Mouse (Mus musculus): ENCODE data around the gene Zbtb6. TPM values are rescaled to one million over a fixed set of nuclear protein-coding genes. Genes with fewer than 3 reads are reported as not detected.

Zbtb6 gene
- 7.9 and 8.7 TPM in 2 replicates for polyA plus RNA-seq (2016; fragmentation: Nextera tagmentation; extraction: Ambion mirVana)

- H3K4me1 ChIP-seq (replicated peaks) = peaks cover 7% of the 10 kb centered on the region
- H3K27me3 ChIP-seq = no peaks in the 10 kb centered on the region
- peak within 1 kb of the TSS; percentile 74 for H3K4me2 ChIP-seq
- peak within 1 kb of the TSS; percentile 84 for H3K9ac ChIP-seq (replicated peaks)
- peaks cover 7% of the 10 kb centered on the region for H3K36me3 ChIP-seq
- H3K27ac ChIP-seq = peak within 1 kb of the TSS; percentile 91
- peak within 1 kb of the TSS; percentile 64 for H3K4me3 ChIP-seq (replicated peaks)
- ATAC-seq (ENCODE audit: insufficient number of reproducible peaks, insufficient read depth, low FRiP score, low TSS enrichment, low read depth) = peak; percentile 97
- under 1% methylated on average over 51 of the region's 51 CpGs for WGBS
- no peaks in the 10 kb centered on the region for H3K9me3 ChIP-seq
These were observed at the start of gene Zbtb6, which contains the start of the genes Zbtb26 and Rabgap1 for GRCm38 (mm10) chr2:37442611-37443591. Gene Zbtb6 (minus strand): TSS chr2:37443171. Gene Zbtb26 (minus strand): TSS chr2:37443135. Gene Rabgap1 (plus strand): TSS chr2:37443279.

- peaks cover 72% of the 10 kb centered on the region for H3K36me3 ChIP-seq
These were observed 46.0 kb upstream of the Zbtb6 start for GRCm38 (mm10) chr2:37488956-37489355.

GRCm38 (mm10) chr2:37486408-37486807 is 43.4 kb upstream of the Zbtb6 start:
- Histone ChIP-seq H3K4me1 (replicated peaks) (no peaks in the 10 kb centered on the region), H3K27ac (no peak overlapping the region), H3K36me3 (peaks cover 67% of the 10 kb centered on the region), H3K4me3 (replicated peaks) (no peak overlapping the region), H3K27me3 (no peaks in the 10 kb centered on the region), H3K9ac (replicated peaks) (no peak overlapping the region), H3K9me3 (no peaks in the 10 kb centered on the region), H3K4me2 (no peak overlapping the region)
- ATAC-seq (ENCODE audit: insufficient number of reproducible peaks, insufficient read depth, low FRiP score, low TSS enrichment, low read depth) = no peak

More at GRCm38 (mm10) chr2:37488956-37489355, 46.0 kb upstream of the Zbtb6 start:
- Histone ChIP-seq H3K9ac (replicated peaks) (no peak overlapping the region), H3K4me2 (no peak overlapping the region), H3K9me3 (no peaks in the 10 kb centered on the region), H3K4me3 (replicated peaks) (no peak overlapping the region), H3K4me1 (replicated peaks) (no peaks in the 10 kb centered on the region), H3K27ac (no peak overlapping the region), H3K27me3 (no peaks in the 10 kb centered on the region)
- 96% methylated on average over 2 of the region's 2 CpGs for WGBS
- no peak for ATAC-seq (ENCODE audit: insufficient number of reproducible peaks, insufficient read depth, low FRiP score, low TSS enrichment, low read depth)

GRCm38 (mm10) chr2:37485370-37485769 is 42.4 kb upstream of the Zbtb6 start:
- H3K36me3 ChIP-seq = peaks cover 66% of the 10 kb centered on the region
- no peak for ATAC-seq (ENCODE audit: insufficient number of reproducible peaks, insufficient read depth, low FRiP score, low TSS enrichment, low read depth)

GRCm38 (mm10) chr2:37484165-37484564 is 41.2 kb upstream of the Zbtb6 start:
- Histone ChIP-seq H3K4me1 (replicated peaks) (no peaks in the 10 kb centered on the region), H3K27ac (no peak overlapping the region), H3K36me3 (peaks cover 57% of the 10 kb centered on the region), H3K9me3 (no peaks in the 10 kb centered on the region), H3K9ac (replicated peaks) (no peak overlapping the region), H3K4me2 (no peak overlapping the region), H3K4me3 (replicated peaks) (no peak overlapping the region), H3K27me3 (no peaks in the 10 kb centered on the region)
- WGBS = 95% methylated on average over 2 of the region's 2 CpGs
- ATAC-seq (ENCODE audit: insufficient number of reproducible peaks, insufficient read depth, low FRiP score, low TSS enrichment, low read depth) = no peak

More at GRCm38 (mm10) chr2:37485370-37485769, 42.4 kb upstream of the Zbtb6 start:
- WGBS = 79% methylated on average over 1 of the region's 1 CpGs
- no peaks in the 10 kb centered on the region for H3K9me3 ChIP-seq
- H3K4me2 ChIP-seq = no peak overlapping the region
- H3K27me3 ChIP-seq = no peaks in the 10 kb centered on the region
- no peak overlapping the region for H3K27ac ChIP-seq
- H3K9ac ChIP-seq (replicated peaks) = no peak overlapping the region
- H3K4me3 ChIP-seq (replicated peaks) = no peak overlapping the region
- no peaks in the 10 kb centered on the region for H3K4me1 ChIP-seq (replicated peaks)

- no peak for ATAC-seq (ENCODE audit: insufficient number of reproducible peaks, insufficient read depth, low FRiP score, low TSS enrichment, low read depth)
- Histone ChIP-seq H3K9me3 (no peaks in the 10 kb centered on the region), H3K27me3 (no peaks in the 10 kb centered on the region), H3K27ac (no peak overlapping the region), H3K9ac (replicated peaks) (no peak overlapping the region), H3K36me3 (peaks cover 74% of the 10 kb centered on the region), H3K4me3 (replicated peaks) (no peak overlapping the region), H3K4me2 (no peak overlapping the region), H3K4me1 (replicated peaks) (no peaks in the 10 kb centered on the region)
- 91% methylated on average over 2 of the region's 2 CpGs for WGBS
These were observed 37.1 kb upstream of the Zbtb6 start for GRCm38 (mm10) chr2:37480039-37480438.

GRCm38 (mm10) chr2:37479559-37479958 is 36.6 kb upstream of the Zbtb6 start:
- no peaks in the 10 kb centered on the region for H3K4me1 ChIP-seq (replicated peaks)
- no peaks in the 10 kb centered on the region for H3K27me3 ChIP-seq
- H3K36me3 ChIP-seq = peaks cover 72% of the 10 kb centered on the region
- H3K9ac ChIP-seq (replicated peaks) = no peak overlapping the region
- H3K4me3 ChIP-seq (replicated peaks) = no peak overlapping the region
- H3K9me3 ChIP-seq = no peaks in the 10 kb centered on the region
- no peak for ATAC-seq (ENCODE audit: insufficient number of reproducible peaks, insufficient read depth, low FRiP score, low TSS enrichment, low read depth)
- no peak overlapping the region for H3K4me2 ChIP-seq
- H3K27ac ChIP-seq = no peak overlapping the region

- H3K4me2 ChIP-seq = no peak overlapping the region
- no peaks in the 10 kb centered on the region for H3K27me3 ChIP-seq
- H3K27ac ChIP-seq = no peak overlapping the region
- no peaks in the 10 kb centered on the region for H3K4me1 ChIP-seq (replicated peaks)
- no peaks in the 10 kb centered on the region for H3K9me3 ChIP-seq
- H3K36me3 ChIP-seq = peaks cover 19% of the 10 kb centered on the region
- no peak for ATAC-seq (ENCODE audit: insufficient number of reproducible peaks, insufficient read depth, low FRiP score, low TSS enrichment, low read depth)
- 96% methylated on average over 4 of the region's 4 CpGs for WGBS
- no peak overlapping the region for H3K9ac ChIP-seq (replicated peaks)
- H3K4me3 ChIP-seq (replicated peaks) = no peak overlapping the region
These were observed 23.3 kb upstream of the Zbtb6 start for GRCm38 (mm10) chr2:37466266-37466665.

GRCm38 (mm10) chr2:37460707-37461106 is 17.7 kb upstream of the Zbtb6 start:
- ATAC-seq (ENCODE audit: insufficient number of reproducible peaks, insufficient read depth, low FRiP score, low TSS enrichment, low read depth) = no peak
- Histone ChIP-seq H3K4me3 (replicated peaks) (no peak overlapping the region), H3K4me2 (no peak overlapping the region), H3K9me3 (no peaks in the 10 kb centered on the region), H3K36me3 (no peaks in the 10 kb centered on the region; the same call in 1 of the 2 replicates), H3K9ac (replicated peaks) (no peak overlapping the region), H3K4me1 (replicated peaks) (no peaks in the 10 kb centered on the region), H3K27ac (no peak overlapping the region), H3K27me3 (no peaks in the 10 kb centered on the region)
- 94% methylated on average over 4 of the region's 4 CpGs for WGBS

- WGBS = under 1% methylated on average over 24 of the region's 24 CpGs
- peak; percentile 87 for ATAC-seq (ENCODE audit: insufficient number of reproducible peaks, insufficient read depth, low FRiP score, low TSS enrichment, low read depth)
- H3K27ac ChIP-seq = peak overlapping the region; percentile 82
- H3K9ac ChIP-seq (replicated peaks) = peak overlapping the region; percentile 90
- H3K4me1 ChIP-seq (replicated peaks) = peaks cover 7% of the 10 kb centered on the region
- peak overlapping the region; percentile 84 for H3K4me2 ChIP-seq
- peaks cover 4% of the 10 kb centered on the region; the same call in 1 of the 2 replicates for H3K36me3 ChIP-seq
- H3K4me3 ChIP-seq (replicated peaks) = peak overlapping the region; percentile 88
- no peaks in the 10 kb centered on the region for H3K27me3 ChIP-seq
- no peaks in the 10 kb centered on the region for H3K9me3 ChIP-seq
These were observed 9.4 kb upstream of the Zbtb6 start for GRCm38 (mm10) chr2:37452376-37452760.

GRCm38 (mm10) chr2:37451667-37452375 is 8.8 kb upstream of the Zbtb6 start:
- peak overlapping the region; percentile 84 for H3K4me2 ChIP-seq
- H3K9me3 ChIP-seq = no peaks in the 10 kb centered on the region
- peaks cover 7% of the 10 kb centered on the region; the same call in 1 of the 2 replicates for H3K36me3 ChIP-seq
- ATAC-seq (ENCODE audit: insufficient number of reproducible peaks, insufficient read depth, low FRiP score, low TSS enrichment, low read depth) = peak; percentile 97
- H3K27me3 ChIP-seq = no peaks in the 10 kb centered on the region
- H3K9ac ChIP-seq (replicated peaks) = peak overlapping the region; percentile 90
- H3K27ac ChIP-seq = peak overlapping the region; percentile 82
- peaks cover 7% of the 10 kb centered on the region for H3K4me1 ChIP-seq (replicated peaks)
- peak overlapping the region; percentile 88 for H3K4me3 ChIP-seq (replicated peaks)
- WGBS = 9% methylated on average over 41 of the region's 44 CpGs
